Mouse (Mus musculus): Measurements from ENCODE around the gene Dnmbp.
A peak's percentile ranks its signal among the peaks of the same experiment; 100 is the strongest.

- peak; percentile 12; the same call in 1 of the 2 replicates for TF ChIP-seq CTCF (IDR thresholded peaks at IDR 0.05; ENCODE audit: low read depth, low read length)
- no peak for TF ChIP-seq GATA1 (IDR thresholded peaks at IDR 0.05; ENCODE audit: borderline replicate concordance, low read length)
Measured at GRCm38 (mm10) chr19:43961185-43961584, 21.2 kb upstream of the Dnmbp start.

Data from G1E (cell line).